In the genomic region with DNA sequence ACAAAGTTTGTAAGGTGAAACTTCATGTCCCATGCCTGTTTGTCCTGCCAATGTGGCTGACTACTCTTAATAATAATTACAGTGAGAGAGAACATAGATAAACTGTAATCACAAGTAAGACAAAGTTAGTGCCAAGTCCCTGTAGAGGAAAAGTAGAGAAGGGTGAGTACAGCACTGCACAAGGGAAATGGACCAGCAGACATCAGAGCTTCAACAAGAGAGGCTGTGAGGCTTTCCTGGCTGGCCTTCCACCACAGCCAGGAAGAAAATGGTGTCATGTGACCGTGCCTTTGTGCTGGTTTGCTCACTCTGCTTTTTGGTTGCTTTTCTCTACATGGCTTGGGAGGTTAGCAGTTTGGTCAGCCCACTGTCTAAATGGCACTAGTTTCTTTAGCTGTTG, we compare ENCODE assay signal across 20 mouse cellular contexts. TPM values are rescaled to one million over a fixed set of nuclear protein-coding genes. Genes with fewer than 3 reads are reported as not detected.
DNase-seq lines count a peak whose midpoint lies in the region; ATAC-seq and TF ChIP-seq lines count a peak whose summit lies in the region.
"Had no signal": no experiment of that assay in that cellular context is flagged by ENCODE, and none has a peak within 500 bp of the region (broad histone marks: within the 10 kb centered on the region; RNA-seq: fewer than 3 reads in every experiment).

No protein-coding gene starts in this region.

- no peak overlapping the region for H3K9ac ChIP-seq in liver, adult 2 months (ENCODE audit: low read depth, low read length)
- no peak overlapping the region for H3K9ac ChIP-seq in liver, embryonic 12.5 days
- H3K9ac ChIP-seq: heart, embryonic 15.5 days had no signal

- no peak overlapping the region for H3K4me2 ChIP-seq in liver, embryonic 12.5 days
- H3K4me2 ChIP-seq: heart, embryonic 11.5 days; heart, embryonic 15.5 days had no signal

- H3K36me3 ChIP-seq in liver, adult 2 months (ENCODE audit: control insufficient read depth, insufficient read depth, low read length), result no peaks in the 10 kb centered on the region
- H3K36me3 ChIP-seq in liver, embryonic 12.5 days, result no peaks in the 10 kb centered on the region
- H3K36me3 ChIP-seq: embryonic facial prominence, embryonic 10.5 days; heart, embryonic 15.5 days had no signal

- no peaks in the 10 kb centered on the region for H3K27me3 ChIP-seq in liver, adult 2 months (ENCODE audit: control insufficient read depth, insufficient read depth, low read length)
- no peaks in the 10 kb centered on the region for H3K27me3 ChIP-seq in liver, embryonic 12.5 days (replicated peaks)
- H3K27me3 ChIP-seq: heart, embryonic 15.5 days had no signal

- 0 out of 2 replicates have a peak overlapping the region, but pooled peaks have one; percentile 10 for H3K27ac ChIP-seq in liver, adult 2 months (replicated peaks; ENCODE audit: insufficient read depth, low read depth, low read length)
- no peak overlapping the region for H3K27ac ChIP-seq in liver, embryonic 12.5 days
- H3K27ac ChIP-seq in gastrocnemius, adult 2 months, result no peak overlapping the region
- H3K27ac ChIP-seq: embryonic facial prominence, embryonic 10.5 days; heart, adult 2 months; heart, embryonic 15.5 days had no signal

- TF ChIP-seq CTCF in liver, adult 2 months (IDR thresholded peaks at IDR 0.05; ENCODE audit: low read depth, low read length), result no peak
- no peak for TF ChIP-seq CTCF in gastrocnemius, adult 2 months (IDR thresholded peaks at IDR 0.05)

- intact Hi-C loops in heart, postnatal 25 days (cut with DNase I), result no loop called here
- intact Hi-C loops in gastrocnemius, adult 2 months (cut with DNase I), result no loop called here

- DNase-seq in heart, adult 11 months, result peak; percentile 76
- no peak for DNase-seq in heart, postnatal 25 days (ENCODE audit: low spot score)
- DNase-seq in liver, adult 2 months (ENCODE audit: extremely low read depth, low read depth, low spot score), result peak; percentile 16
- no peak for DNase-seq in gastrocnemius, adult 2 months
- DNase-seq: adrenal gland, adult 8-10 months; adrenal gland, postnatal 36 days; cerebellum, adult 11 months; cerebellum, postnatal 10 days; gastrocnemius, postnatal 10 days; heart, adult 2 months; heart, postnatal 14 days had no signal

- H3K9me3 ChIP-seq in liver, embryonic 12.5 days (replicated peaks), result no peaks in the 10 kb centered on the region
- H3K9me3 ChIP-seq: embryonic facial prominence, embryonic 10.5 days; heart, embryonic 15.5 days had no signal

- TF ChIP-seq POLR2A in liver, adult 2 months (IDR thresholded peaks at IDR 0.05; ENCODE audit: extremely low read depth, insufficient read depth, low read length), result no peak

- no peaks in the 10 kb centered on the region for H3K79me2 ChIP-seq in liver, adult 2 months (ENCODE audit: control insufficient read depth, insufficient read depth, low read length)

- 74% methylated on average over 1 of the region's 1 CpGs for WGBS in liver, adult 2 months
- WGBS in liver, embryonic 12.5 days (ENCODE audit: insufficient replicate concordance), result 52% methylated on average over 1 of the region's 1 CpGs

- no peak for ATAC-seq in liver, embryonic 12.5 days
- peak; percentile 50 for ATAC-seq in megakaryocyte-erythroid progenitor cell, adult 5-6 weeks (replicated peaks; ENCODE audit: low FRiP score, low TSS enrichment, poor library complexity, severe bottlenecking)
- ATAC-seq: forebrain, embryonic 14.5 days; inflammation-experienced regulatory T-cells, adult 6 months; intestine, postnatal 0 days had no signal

- no peak overlapping the region for H3K4me3 ChIP-seq in liver, adult 2 months (ENCODE audit: insufficient read depth, low read depth, low read length)
- H3K4me3 ChIP-seq in liver, embryonic 12.5 days, result no peak overlapping the region
- H3K4me3 ChIP-seq in gastrocnemius, adult 2 months, result no peak overlapping the region
- H3K4me3 ChIP-seq: embryonic facial prominence, embryonic 10.5 days; heart, adult 2 months; heart, embryonic 15.5 days had no signal

- H3K4me1 ChIP-seq in liver, adult 2 months (ENCODE audit: control insufficient read depth, insufficient read depth, low read length), result peaks cover 9% of the 10 kb centered on the region
- H3K4me1 ChIP-seq in liver, embryonic 12.5 days, result no peaks in the 10 kb centered on the region
- H3K4me1 ChIP-seq: embryonic facial prominence, embryonic 10.5 days; heart, embryonic 15.5 days had no signal

RNA-seq across cellular contexts. Expression of a gene that starts 8.7 kb away (rescaled TPM):
- not detected for total RNA-seq in heart, postnatal 25 days (2021)
- not detected in 2 replicates for total RNA-seq in liver, adult 2 months (2014; rRNA removed)
- not detected in 2 replicates for polyA plus RNA-seq in liver, adult 2 months (2012; rRNA removed)
- 0.77 and 1.3 TPM in 2 replicates for polyA plus RNA-seq in liver, embryonic 12.5 days (2016; fragmentation: Nextera tagmentation; extraction: Ambion mirVana)
- 0.98 TPM in 1 of 2 replicates, not detected in the other for total RNA-seq in megakaryocyte-erythroid progenitor cell, adult 5-6 weeks (2014; fragmentation: Nextera tagmentation)
- not detected in 2 replicates for total RNA-seq in megakaryocyte-erythroid progenitor cell, adult 5-6 weeks (2017)
- total RNA-seq in gastrocnemius, adult 2 months (2021), result not detected
- total RNA-seq: adrenal gland, postnatal 36 days; ES-E14; gastrocnemius, postnatal 10 days; heart, adult 2 months; heart, postnatal 14 days had no signal
- polyA plus RNA-seq: heart, adult 2 months; inflammation-experienced regulatory T-cells, adult 6 months had no signal

RNA-seq across cellular contexts. Expression of a gene that starts 31.9 kb away (rescaled TPM):
- 10 to 100 TPM; 14.5 to 16.3 TPM for total RNA-seq in heart, postnatal 25 days (2021)
- total RNA-seq in liver, adult 2 months (2014; rRNA removed), result 4.3 and 8.5 TPM in 2 replicates
- polyA plus RNA-seq in liver, adult 2 months (2012; rRNA removed), result 1.6 and 1.7 TPM in 2 replicates
- polyA plus RNA-seq in liver, embryonic 12.5 days (2016; fragmentation: Nextera tagmentation; extraction: Ambion mirVana), result 9.7 and 9.8 TPM in 2 replicates
- 5.3 and 5.4 TPM in 2 replicates for total RNA-seq in megakaryocyte-erythroid progenitor cell, adult 5-6 weeks (2014; fragmentation: Nextera tagmentation)
- 4.3 and 16.0 TPM in 2 replicates for total RNA-seq in megakaryocyte-erythroid progenitor cell, adult 5-6 weeks (2017)
- total RNA-seq in gastrocnemius, adult 2 months (2021), result 10 to 100 TPM; 16.7 to 16.9 TPM

RNA-seq across cellular contexts. Expression of a gene that starts 42.9 kb away (rescaled TPM):
- 10 to 100 TPM; 10.9 to 12.3 TPM for total RNA-seq in heart, postnatal 25 days (2021)
- 10.7 and 15.1 TPM in 2 replicates for total RNA-seq in liver, adult 2 months (2014; rRNA removed)
- polyA plus RNA-seq in liver, adult 2 months (2012; rRNA removed), result 4.1 and 6.2 TPM in 2 replicates
- 230 and 231 TPM in 2 replicates for polyA plus RNA-seq in liver, embryonic 12.5 days (2016; fragmentation: Nextera tagmentation; extraction: Ambion mirVana)
- total RNA-seq in megakaryocyte-erythroid progenitor cell, adult 5-6 weeks (2014; fragmentation: Nextera tagmentation), result 71.4 and 90.7 TPM in 2 replicates
- total RNA-seq in megakaryocyte-erythroid progenitor cell, adult 5-6 weeks (2017), result 63.8 and 68.1 TPM in 2 replicates
- total RNA-seq in gastrocnemius, adult 2 months (2021), result 10 to 100 TPM; 20.1 to 24.0 TPM

Comparison
In these comparisons a context has a peak if more than half of its experiments do, and no peak if none do; other contexts are left out.
1. DNase-seq: peak in heart, adult 11 months (single experiment) and liver, adult 2 months (single experiment); none in heart, postnatal 25 days (single experiment) and gastrocnemius, adult 2 months (single experiment).